Mouse (Mus musculus): ENCODE measurements around the gene Tomm22. TPM values are rescaled to one million over a fixed set of nuclear protein-coding genes. Genes with fewer than 3 reads are reported as not detected.

Gene Tomm22
- total RNA-seq, 2 experiments from 2014 or later, result 109 to 139 TPM

GRCm38 (mm10) chr15:79706603-79707214, 36.0 kb downstream of the Tomm22 start:
- intact Hi-C loops (cut with DNase I), result no loop called here
- no peak for DNase-seq

- intact Hi-C loops (cut with DNase I), result no loop called here
Observed at GRCm38 (mm10) chr15:79708229-79708822, 37.7 kb downstream of the Tomm22 start.

GRCm38 (mm10) chr15:79715646-79716045, 45.0 kb downstream of the Tomm22 start:
- intact Hi-C loops (cut with DNase I), result no loop called here
- DNase-seq, result no peak

More at GRCm38 (mm10) chr15:79708229-79708822, 37.7 kb downstream of the Tomm22 start:
- DNase-seq, result no peak

- intact Hi-C loops (cut with DNase I), result no loop called here
- no peak for DNase-seq
Observed at GRCm38 (mm10) chr15:79716710-79717109, 46.0 kb downstream of the Tomm22 start.

- DNase-seq, result no peak
- intact Hi-C loops (cut with DNase I), result no loop called here
Observed at GRCm38 (mm10) chr15:79720267-79720666, 49.6 kb downstream of the Tomm22 start.

- no peak for DNase-seq
- intact Hi-C loops (cut with DNase I), result no loop called here
Observed at GRCm38 (mm10) chr15:79720796-79721195, 50.1 kb downstream of the Tomm22 start.

Other genes starting within 250 kb of the Tomm22 start
- 10 to 100 TPM; 62.3 to 67.3 TPM for gene Csnk1e, start 215.3 kb upstream of the Tomm22 start, total RNA-seq (2021)
- gene Kcnj4, start 165.6 kb upstream of the Tomm22 start, total RNA-seq (2021), result under 1 TPM; 0.10 to 0.33 TPM
- 10 to 100 TPM; 13.0 to 13.5 TPM for gene Kdelr3, start 154.4 kb upstream of the Tomm22 start, total RNA-seq (2021)
- gene Ddx17, start 124.1 kb upstream of the Tomm22 start, total RNA-seq (2021), result 100 to 1,000 TPM; 156 to 161 TPM
- gene Dmc1, start 65.8 kb upstream of the Tomm22 start, total RNA-seq (2021), result under 1 TPM in 1 of 2 experiments, not detected in 1; 0.73 TPM
- 1 to 10 TPM; 1.4 to 2.1 TPM for gene Fam227a, start 11.9 kb upstream of the Tomm22 start, total RNA-seq (2021)
- 10 to 100 TPM; 24.7 to 24.9 TPM for gene Cby1, start 11.7 kb upstream of the Tomm22 start, total RNA-seq (2021)
- 10 to 100 TPM; 28.1 to 30.9 TPM for gene Josd1, start 17.1 kb downstream of the Tomm22 start, total RNA-seq (2021)
- gene Gtpbp1, start 20.0 kb downstream of the Tomm22 start, total RNA-seq (2021), result 10 to 100 TPM; 30.3 to 33.2 TPM
- 10 to 100 TPM; 70.6 to 73.4 TPM for gene Sun2, start 71.7 kb downstream of the Tomm22 start, total RNA-seq (2021)
- 10 to 100 TPM; 21.6 to 22.2 TPM for gene Dnal4, start 107.0 kb downstream of the Tomm22 start, total RNA-seq (2021)
- gene Nptxr, start 133.9 kb downstream of the Tomm22 start, total RNA-seq (2021), result 1 to 10 TPM; 2.1 to 2.6 TPM
- under 1 TPM in 1 of 2 experiments, not detected in 1; 0.31 TPM for gene Npcd, start 163.4 kb downstream of the Tomm22 start, total RNA-seq (2021)
- gene Cbx6, start 163.8 kb downstream of the Tomm22 start, total RNA-seq (2021), result 10 to 100 TPM; 35.4 to 36.8 TPM
- 10 to 100 TPM; 13.0 to 14.4 TPM for gene Apobec3, start 220.8 kb downstream of the Tomm22 start, total RNA-seq (2021)

All from heart, postnatal 14 days (tissue).